Mouse (Mus musculus) limb, embryonic 14.5 days (tissue): ENCODE results near the gene Fhit. TPM values are rescaled to one million over a fixed set of nuclear protein-coding genes. Genes with fewer than 3 reads are reported as not detected.

Experiments used
- ATAC-seq: fragments of 200-750 bp; cut with Nextera tagmentation; 2 replicates; pipeline ENCODE4 v1.8.0; 2017; ENCODE audit warnings: low read depth, moderate number of reproducible peaks, moderate TSS enrichment; ENCODE audit not compliant: low FRiP score
- DNase-seq: peaks from one replicate; pipeline ENCODE4 v3.0.0-alpha.2; 2015; ENCODE audit warnings: low spot score
- H3K27ac ChIP-seq: fragments of 300-500 bp; sonication (generic); replicated peaks from 2 replicates; pipeline ENCODE4 v1.5.1; 2014; ENCODE audit warnings: low read depth, mild to moderate bottlenecking, low read length, moderate library complexity, mixed read lengths
- H3K27me3 ChIP-seq: fragments of 300-500 bp; sonication (generic); 2 replicates; pipeline ENCODE4 v1.6.1; 2014; ENCODE audit warnings: low read length, mixed read lengths; ENCODE audit not compliant: control insufficient read depth, insufficient read depth
- H3K36me3 ChIP-seq: fragments of 300-500 bp; sonication (generic); 2 replicates; pipeline ENCODE4 v1.6.1; 2014; ENCODE audit warnings: mild to moderate bottlenecking, low read length, moderate library complexity, mixed read lengths; ENCODE audit not compliant: control insufficient read depth, insufficient read depth
- H3K4me1 ChIP-seq: fragments of 300-500 bp; sonication (generic); 2 replicates; pipeline ENCODE4 v1.6.1; 2014; ENCODE audit warnings: antibody characterized with exemption, low read length, mixed read lengths; ENCODE audit not compliant: control insufficient read depth, insufficient read depth
- H3K4me2 ChIP-seq: fragments of 300-500 bp; sonication (generic); replicated peaks from 2 replicates; pipeline ENCODE4 v1.6.1; 2014; ENCODE audit warnings: low read depth, mild to moderate bottlenecking, low read length, moderate library complexity; ENCODE audit not compliant: severe bottlenecking
- H3K4me3 ChIP-seq: fragments of 300-500 bp; sonication (generic); replicated peaks from 2 replicates; pipeline ENCODE4 v1.5.1; 2014; ENCODE audit warnings: low read length
- H3K9ac ChIP-seq: fragments of 300-500 bp; sonication (generic); 2 replicates; pipeline ENCODE4 v1.6.1; 2014; ENCODE audit warnings: mild to moderate bottlenecking, low read depth, low read length, moderate library complexity; ENCODE audit not compliant: severe bottlenecking
- H3K9me3 ChIP-seq: fragments of 300-500 bp; sonication (generic); 2 replicates; pipeline ENCODE4 v1.6.1; 2016; ENCODE audit warnings: low read length; ENCODE audit not compliant: control insufficient read depth
- POLR2A ChIP-seq: fragments of 200-500 bp; IDR thresholded peaks from 2 replicates; pipeline ENCODE4 v1.8.0; 2012; ENCODE audit warnings: inconsistent platforms, mild to moderate bottlenecking, moderate library complexity, borderline replicate concordance; ENCODE audit not compliant: insufficient read depth, insufficient read length; ENCODE audit errors: extremely low read depth
- WGBS: fragments of 180-500 bp; shearing (Covaris S2); extraction: QIAGEN DNeasy Blood & Tissue Kit; methylation state at CpG from one replicate; pipeline ENCODE4 v1.1.7; 2014; 5-methylcytosine and 5-hydroxymethylcytosine counted together
- polyA plus RNA-seq, 2 experiments: library from polyadenylated mRNA; depleted of rRNA in 1 of 2; stranded (reverse) in 1 of 2; unstranded in 1 of 2; fragments of >200 nt; fragmentation: Nextera tagmentation in 1 of 2; extraction: Ambion mirVana in 1 of 2; gene quantifications; 2 replicates each; pipeline versions ENCODE4 v1.2.1 to v1.2.3; 2012 to 2014

The Fhit gene
- polyA plus RNA-seq, 2 experiments: 3.5 to 7.6 TPM

DNA sequence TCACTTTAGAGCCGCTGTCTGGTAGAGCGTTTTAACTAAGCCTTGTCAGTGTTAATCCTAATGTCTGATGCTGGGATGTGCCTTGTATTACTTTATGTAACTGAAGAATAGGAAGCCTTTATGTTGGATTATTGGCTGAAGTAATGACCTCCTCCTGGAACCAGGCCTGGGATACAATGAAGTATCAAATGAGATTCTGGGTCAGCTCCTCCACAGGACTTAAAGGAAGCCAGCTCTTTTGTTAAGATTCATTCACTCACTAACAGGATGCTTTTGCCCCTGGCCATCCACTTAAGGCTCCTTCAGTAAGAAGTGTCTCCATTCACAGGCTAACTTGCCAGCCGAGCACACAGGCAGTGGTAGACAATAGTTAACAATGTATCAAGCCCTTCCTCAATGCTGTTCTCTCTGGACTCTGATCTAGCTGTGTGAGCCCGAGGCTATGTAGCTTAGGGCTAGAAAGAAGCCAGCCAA, 1466.6 kb downstream of the Fhit start:
- H3K27me3 ChIP-seq: no peaks in the 10 kb centered on the region
- no peaks in the 10 kb centered on the region for H3K4me1 ChIP-seq
- no peak overlapping the region for H3K27ac ChIP-seq
- no peak for ATAC-seq
- H3K36me3 ChIP-seq: no peaks in the 10 kb centered on the region
- H3K9me3 ChIP-seq: no peaks in the 10 kb centered on the region
- WGBS: 84% methylated on average over 4 of the region's 4 CpGs
- no peak overlapping the region for H3K9ac ChIP-seq
- no peak overlapping the region for H3K4me2 ChIP-seq
- TF ChIP-seq POLR2A: no peak
- no peak for DNase-seq
- no peak overlapping the region for H3K4me3 ChIP-seq

DNA sequence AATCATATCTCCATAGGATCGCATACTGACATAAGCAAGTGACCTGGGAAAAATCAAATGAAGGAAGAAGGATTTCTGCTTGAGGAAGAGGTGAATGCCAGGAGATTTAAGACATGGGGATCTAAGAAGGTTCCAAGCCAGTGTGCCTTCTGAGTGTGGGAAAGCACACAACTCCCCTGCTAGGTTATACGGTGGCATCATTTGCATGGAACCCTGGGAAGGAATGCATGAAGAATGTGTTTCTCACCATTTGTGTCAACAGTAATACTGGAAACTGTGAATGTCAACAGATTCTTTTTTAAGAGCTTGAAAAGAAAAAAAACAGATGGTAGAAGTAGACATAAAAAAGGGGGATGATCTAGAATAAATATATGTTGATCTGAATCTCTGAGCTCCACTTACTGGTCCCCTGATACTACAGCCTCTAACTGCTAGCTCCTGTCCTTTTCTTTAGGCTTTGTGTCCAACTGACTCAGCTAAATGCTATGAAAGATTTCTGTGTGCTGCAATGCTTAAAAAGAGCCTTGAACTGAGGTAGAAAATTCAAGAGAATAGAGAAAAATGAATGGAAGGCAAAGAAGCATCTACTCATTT, 1473.1 kb downstream of the Fhit start:
- no peaks in the 10 kb centered on the region for H3K27me3 ChIP-seq
- TF ChIP-seq POLR2A: no peak
- no peak overlapping the region for H3K4me3 ChIP-seq
- no peak for DNase-seq
- H3K4me1 ChIP-seq: no peaks in the 10 kb centered on the region
- H3K4me2 ChIP-seq: no peak overlapping the region
- WGBS: 69% methylated on average over 2 of the region's 2 CpGs
- ATAC-seq: no peak
- H3K9ac ChIP-seq: no peak overlapping the region
- no peaks in the 10 kb centered on the region for H3K36me3 ChIP-seq
- no peak overlapping the region for H3K27ac ChIP-seq
- no peaks in the 10 kb centered on the region for H3K9me3 ChIP-seq

DNA sequence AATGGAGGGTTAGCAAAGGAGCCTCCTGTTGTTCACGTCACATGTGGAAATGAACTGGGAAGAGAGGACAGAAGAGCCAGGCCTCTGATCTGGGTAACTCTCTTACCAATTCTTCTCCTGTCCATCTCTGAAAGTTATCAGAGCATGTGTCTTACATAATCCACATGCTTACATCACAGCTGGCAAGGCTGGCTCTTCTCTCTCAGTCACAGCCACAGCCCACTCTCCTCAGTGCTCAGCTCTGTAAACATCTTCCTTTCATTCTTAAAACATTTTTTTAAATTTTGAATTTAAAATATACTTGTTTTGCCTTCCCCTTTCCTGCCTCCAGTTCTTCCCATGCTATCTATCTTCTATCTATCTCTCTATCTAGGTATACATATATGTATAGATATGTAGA, 1477.5 kb downstream of the Fhit start:
- Histone ChIP-seq H3K9ac (no peak overlapping the region), H3K27me3 (no peaks in the 10 kb centered on the region), H3K27ac (no peak overlapping the region), H3K4me3 (no peak overlapping the region), H3K36me3 (no peaks in the 10 kb centered on the region), H3K9me3 (no peaks in the 10 kb centered on the region), H3K4me1 (no peaks in the 10 kb centered on the region), H3K4me2 (no peak overlapping the region)
- ATAC-seq (no peak), DNase-seq (no peak)
- WGBS: 57% methylated on average over 1 of the region's 1 CpGs
- no peak for TF ChIP-seq POLR2A

DNA sequence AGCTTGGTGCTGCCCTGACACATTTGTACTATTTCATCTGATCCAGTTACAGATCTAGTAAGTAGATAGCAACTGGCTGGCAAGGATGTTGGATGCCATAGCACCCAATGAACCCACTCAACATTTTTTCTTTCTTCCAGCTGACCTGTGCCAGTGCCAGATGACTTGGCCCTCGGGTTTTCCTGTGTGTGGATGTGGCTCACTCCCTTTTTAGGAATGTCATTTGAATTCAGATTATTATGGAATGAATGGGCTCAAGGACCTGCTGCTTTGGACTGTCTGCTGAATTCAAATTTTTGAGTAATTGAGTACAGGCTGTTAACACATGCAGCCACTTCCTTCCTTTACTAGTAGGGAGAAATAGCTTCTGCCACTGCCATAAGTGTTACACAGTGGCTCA, 1489.1 kb downstream of the Fhit start:
- Histone ChIP-seq H3K4me3 (no peak overlapping the region), H3K9me3 (no peaks in the 10 kb centered on the region), H3K27ac (no peak overlapping the region), H3K9ac (no peak overlapping the region), H3K4me1 (no peaks in the 10 kb centered on the region), H3K27me3 (no peaks in the 10 kb centered on the region), H3K4me2 (no peak overlapping the region), H3K36me3 (no peaks in the 10 kb centered on the region)
- 58% methylated on average over 1 of the region's 1 CpGs for WGBS
- no peak for TF ChIP-seq POLR2A
- no peak for ATAC-seq
- DNase-seq: no peak

DNA sequence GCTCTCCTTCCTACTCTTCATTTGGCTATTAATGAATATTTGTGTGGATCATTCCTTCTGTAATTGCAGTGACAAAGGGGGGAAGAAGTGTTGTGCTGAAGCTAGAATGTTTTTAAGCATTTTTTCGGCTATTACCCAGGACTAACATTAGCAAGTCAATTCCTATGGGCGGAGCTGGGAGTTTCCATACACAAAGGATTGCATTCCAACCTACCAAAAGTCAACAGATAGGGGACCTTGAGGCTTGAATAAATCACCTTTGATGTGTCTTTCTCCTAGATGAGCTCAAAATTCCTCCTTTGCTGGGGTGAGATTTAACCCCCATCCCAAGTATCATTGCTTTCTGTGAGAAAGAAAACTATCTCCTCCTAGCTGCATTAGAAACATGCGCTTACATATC, 1490.1 kb downstream of the Fhit start:
- 68% methylated on average over 3 of the region's 3 CpGs for WGBS
- Histone ChIP-seq H3K27ac (no peak overlapping the region), H3K36me3 (no peaks in the 10 kb centered on the region), H3K27me3 (no peaks in the 10 kb centered on the region), H3K9ac (no peak overlapping the region), H3K4me2 (no peak overlapping the region), H3K9me3 (no peaks in the 10 kb centered on the region), H3K4me3 (no peak overlapping the region), H3K4me1 (no peaks in the 10 kb centered on the region)
- ATAC-seq (no peak), DNase-seq (no peak)
- no peak for TF ChIP-seq POLR2A

DNA sequence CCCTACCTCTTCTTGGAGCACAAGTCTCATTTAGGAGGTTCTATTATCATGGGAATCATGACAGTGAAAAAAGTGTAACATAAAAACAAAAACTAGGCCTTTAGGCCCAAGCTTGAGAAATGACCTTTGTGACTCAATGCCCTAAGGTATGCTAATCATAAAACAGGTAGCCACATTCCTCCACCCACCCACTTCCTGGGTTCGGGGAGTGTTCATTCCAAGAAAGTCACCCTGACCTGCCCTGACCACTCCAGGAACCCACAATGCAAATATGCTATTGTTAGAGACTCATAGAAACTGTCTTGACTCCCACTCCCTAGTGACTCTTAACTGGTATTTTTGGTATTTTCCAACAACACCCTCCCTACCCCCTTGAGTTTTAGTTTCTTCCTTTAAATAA, 1492.1 kb downstream of the Fhit start:
- H3K9ac ChIP-seq: no peak overlapping the region
- no peak overlapping the region for H3K4me2 ChIP-seq
- H3K36me3 ChIP-seq: no peaks in the 10 kb centered on the region
- no peak overlapping the region for H3K27ac ChIP-seq
- no peak for ATAC-seq
- H3K27me3 ChIP-seq: no peaks in the 10 kb centered on the region
- no peak overlapping the region for H3K4me3 ChIP-seq
- H3K9me3 ChIP-seq: no peaks in the 10 kb centered on the region
- no peaks in the 10 kb centered on the region for H3K4me1 ChIP-seq
- 71% methylated on average over 1 of the region's 1 CpGs for whole genome bisulfite sequencing
- no peak for DNase-seq
- no peak for TF ChIP-seq POLR2A
